Mouse (Mus musculus) heart, embryonic 14.5 days (tissue): Measurements from ENCODE around the gene Hist1h2ao. TPM values are rescaled to one million over a fixed set of nuclear protein-coding genes. Genes with fewer than 3 reads are reported as not detected.
A peak's percentile ranks its signal among the peaks of the same experiment; 100 is the strongest.
"Not testable (repeated sequence)": the region's sequence is repeated elsewhere in the genome, so short reads cannot be mapped to it uniquely, and the experiment has no call there.

Source experiments
- ATAC-seq: fragments of 200-750 bp; cut with Nextera tagmentation; 2 replicates; pipeline ENCODE4 v1.8.0; 2017; ENCODE audit warnings: low read depth, moderate TSS enrichment; ENCODE audit not compliant: insufficient number of reproducible peaks, insufficient read depth, low FRiP score
- H3K27ac ChIP-seq, 2 experiments: fragments of 200-500 bp in 1 of 2; fragments of 300-500 bp in 1 of 2; sonication (generic) in 1 of 2; replicated peaks in 1 of 2; 2 replicates each; pipeline ENCODE4 v1.5.1; 2012 to 2014; ENCODE audit warnings: low read depth in 2 of 2, low read length in 2 of 2, control low read depth in 1 of 2, mild to moderate bottlenecking in 1 of 2, mixed read lengths in 1 of 2; ENCODE audit not compliant: control insufficient read depth in 1 of 2, insufficient read depth in 1 of 2
- H3K27me3 ChIP-seq: fragments of 300-500 bp; sonication (generic); 2 replicates; pipeline ENCODE4 v1.6.1; 2014; ENCODE audit warnings: mild to moderate bottlenecking, low read length, control low read depth; ENCODE audit not compliant: control insufficient read depth, insufficient read depth
- H3K36me3 ChIP-seq: fragments of 300-500 bp; sonication (generic); 2 replicates; pipeline ENCODE4 v1.6.1; 2014; ENCODE audit warnings: mild to moderate bottlenecking, control low read depth, low read length, mixed read lengths; ENCODE audit not compliant: control insufficient read depth, insufficient read depth
- H3K4me1 ChIP-seq, 2 experiments: fragments of 200-500 bp in 1 of 2; fragments of 300-500 bp in 1 of 2; sonication (generic) in 1 of 2; 2 replicates each; pipeline ENCODE4 v1.6.1; 2012 to 2014; ENCODE audit warnings: low read length in 2 of 2, control low read depth in 1 of 2, mixed read lengths in 1 of 2; ENCODE audit not compliant: control insufficient read depth in 2 of 2, insufficient read depth in 2 of 2
- H3K4me2 ChIP-seq: fragments of 300-500 bp; sonication (generic); 2 replicates; pipeline ENCODE4 v1.6.1; 2014; ENCODE audit warnings: mild to moderate bottlenecking, low read length
- H3K4me3 ChIP-seq, 2 experiments: fragments of 200-500 bp in 1 of 2; fragments of 300-500 bp in 1 of 2; sonication (generic) in 1 of 2; 2 replicates each; pipeline ENCODE4 v1.5.1; 2012 to 2014; ENCODE audit warnings: low read length in 2 of 2, mild to moderate bottlenecking in 2 of 2, control low read depth in 1 of 2, low read depth in 1 of 2, moderate library complexity in 1 of 2; ENCODE audit not compliant: control insufficient read depth in 1 of 2, insufficient read depth in 1 of 2
- H3K9ac ChIP-seq: fragments of 300-500 bp; sonication (generic); 2 replicates; pipeline ENCODE4 v1.6.1; 2014; ENCODE audit warnings: mild to moderate bottlenecking, low read length
- H3K9me3 ChIP-seq: fragments of 300-500 bp; sonication (generic); 2 replicates; pipeline ENCODE4 v1.6.1; 2016; ENCODE audit warnings: low read length, control low read depth; ENCODE audit not compliant: control insufficient read depth
- WGBS: fragments of 180-500 bp; shearing (Covaris S2); extraction: QIAGEN DNeasy Blood & Tissue Kit; methylation state at CpG from one replicate; pipeline ENCODE4 v1.1.7; 2014; 5-methylcytosine and 5-hydroxymethylcytosine counted together
- polyA plus RNA-seq: library from polyadenylated mRNA; unstranded; fragments of >200 nt; fragmentation: Nextera tagmentation; extraction: Ambion mirVana; gene quantifications from 2 replicates; pipeline ENCODE4 v1.2.1, GENCODE M21; 2014

The Hist1h2ao gene
- polyA plus RNA-seq, 1 experiment from 2014 or later: not detected

GRCm38 (mm10) chr13:21820082-21820890 is 10.0 kb downstream of the Hist1h2ao start:
- not testable (repeated sequence) for H3K36me3 ChIP-seq, H3K9me3 ChIP-seq, H3K4me3 ChIP-seq, H3K27me3 ChIP-seq, ATAC-seq, H3K4me1 ChIP-seq, H3K4me2 ChIP-seq, H3K9ac ChIP-seq, H3K27ac ChIP-seq
- WGBS: 68% methylated on average over 4 of the region's 16 CpGs

- no peak overlapping the region for H3K9ac ChIP-seq
- no peak overlapping the region for H3K4me3 ChIP-seq
- no peaks in the 10 kb centered on the region for H3K9me3 ChIP-seq
- no peaks in the 10 kb centered on the region for H3K36me3 ChIP-seq
- H3K27me3 ChIP-seq: no peaks in the 10 kb centered on the region
- H3K4me2 ChIP-seq: no peak overlapping the region
- ATAC-seq: no peak
- WGBS: 87% methylated on average over 3 of the region's 3 CpGs
- H3K27ac ChIP-seq: no peak overlapping the region
- H3K4me1 ChIP-seq: no peaks in the 10 kb centered on the region
These were observed 18.2 kb downstream of the Hist1h2ao start for GRCm38 (mm10) chr13:21828511-21828910.

DNA sequence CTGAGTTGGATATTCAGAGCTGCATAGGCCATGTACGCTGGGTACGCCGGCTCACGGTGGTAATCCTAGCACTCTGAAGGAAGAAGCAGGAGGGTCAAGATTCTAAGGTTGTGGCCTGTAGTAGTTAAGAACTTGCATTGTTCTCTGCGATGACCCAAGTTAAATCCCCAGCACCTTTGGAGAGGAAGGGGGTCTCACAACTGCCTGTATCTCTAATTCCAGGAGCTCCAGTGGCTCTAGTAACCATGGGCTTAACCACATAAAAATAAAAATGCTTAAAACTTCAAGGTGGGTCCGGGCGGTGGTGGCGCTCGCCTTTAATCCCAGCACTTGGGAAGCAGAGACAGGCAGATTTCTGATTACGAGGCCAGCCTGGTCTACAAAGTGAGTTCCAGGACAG is 20.1 kb downstream of the Hist1h2ao start:
- Histone ChIP-seq H3K4me2 (no peak overlapping the region), H3K4me3 (no peak overlapping the region), H3K4me1 (no peaks in the 10 kb centered on the region), H3K27me3 (no peaks in the 10 kb centered on the region), H3K27ac (no peak overlapping the region), H3K36me3 (no peaks in the 10 kb centered on the region), H3K9ac (no peak overlapping the region), H3K9me3 (no peaks in the 10 kb centered on the region)
- no peak for ATAC-seq
- WGBS: 88% methylated on average over 10 of the region's 10 CpGs

DNA sequence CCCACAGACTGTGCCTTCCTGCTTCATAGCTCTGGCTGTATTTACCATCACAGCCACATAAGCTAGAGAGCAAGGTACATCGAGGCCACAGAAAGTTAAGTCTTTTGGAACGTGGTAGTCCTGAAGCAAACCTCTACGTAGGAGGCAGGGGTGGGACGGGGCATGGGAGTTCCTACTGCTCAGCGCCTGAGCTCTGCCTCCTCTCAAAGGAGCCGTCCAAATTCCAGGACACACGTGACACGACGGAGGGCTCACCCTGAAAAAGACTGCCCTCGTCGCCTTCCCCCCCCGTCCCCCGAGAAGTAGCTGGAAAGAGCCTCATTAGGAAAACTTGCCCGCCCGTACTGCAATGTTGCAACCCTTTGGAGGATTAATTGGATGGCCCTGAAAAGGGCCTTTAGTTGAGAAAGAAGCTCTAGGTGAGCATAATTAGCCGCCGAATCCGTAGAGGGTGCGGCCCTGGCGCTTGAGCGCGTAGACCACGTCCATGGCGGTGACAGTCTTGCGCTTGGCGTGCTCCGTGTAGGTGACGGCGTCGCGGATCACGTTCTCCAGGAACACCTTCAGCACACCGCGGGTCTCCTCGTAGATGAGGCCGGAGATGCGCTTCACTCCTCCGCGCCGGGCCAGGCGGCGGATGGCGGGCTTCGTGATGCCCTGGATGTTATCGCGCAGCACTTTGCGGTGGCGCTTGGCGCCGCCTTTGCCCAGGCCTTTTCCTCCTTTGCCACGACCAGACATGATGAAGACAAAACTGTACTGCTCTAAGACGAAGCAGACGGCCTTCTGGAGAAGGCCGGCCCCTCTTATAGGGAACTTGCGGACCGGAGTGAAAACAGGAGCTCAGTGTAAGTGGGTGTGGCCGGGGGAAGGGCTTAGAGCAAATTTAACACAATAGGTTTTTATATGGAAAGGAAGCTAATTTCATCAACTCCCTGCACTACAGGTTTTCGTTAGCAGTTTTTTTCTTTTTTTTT is 21.4 kb downstream of the Hist1h2ao start, which contains the start of gene Hist1h4n:
Gene Hist1h4n (minus strand): TSS at position 779 of the 977 bp plus-strand sequence.
- not testable (repeated sequence) for H3K27ac ChIP-seq, H3K36me3 ChIP-seq, H3K9ac ChIP-seq, H3K27me3 ChIP-seq, H3K9me3 ChIP-seq, H3K4me1 ChIP-seq
- WGBS: 0% methylated on average over 23 of the region's 58 CpGs
- H3K4me3 ChIP-seq: peak within 1 kb of the TSS in 1 of 2 experiments; percentile 20; a peak in 2 of 4 replicates
- peak within 1 kb of the TSS; percentile 39; the same call in 1 of the 2 replicates for H3K4me2 ChIP-seq
- ATAC-seq: peak; percentile 83

DNA sequence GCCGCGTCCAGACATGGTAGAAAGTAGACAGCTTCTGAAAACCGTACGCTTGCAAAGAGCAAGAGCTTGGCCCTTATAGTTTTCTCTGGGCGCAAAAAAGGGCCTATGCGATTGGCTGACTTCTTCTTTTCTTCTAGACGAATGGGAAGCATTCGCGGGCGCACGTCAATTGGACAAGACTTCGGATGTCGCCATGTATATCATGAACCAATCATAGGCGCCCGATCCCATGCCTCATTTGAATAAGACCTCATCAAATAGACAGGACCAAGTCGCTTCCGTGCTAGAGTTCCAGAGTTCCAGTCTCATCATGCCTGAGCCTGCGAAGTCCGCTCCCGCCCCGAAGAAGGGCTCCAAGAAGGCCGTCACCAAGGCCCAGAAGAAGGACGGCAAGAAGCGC is 23.2 kb downstream of the Hist1h2ao start, which contains the start of the genes Hist1h2ap and Hist1h2br:
Gene Hist1h2ap (minus strand): TSS at position 47 of the 400 bp plus-strand sequence.
Gene Hist1h2br (plus strand): TSS at position 283 of the 400 bp plus-strand sequence.
- ATAC-seq: peak; percentile 93
- not testable (repeated sequence) for H3K9me3 ChIP-seq, H3K9ac ChIP-seq, H3K4me2 ChIP-seq, H3K4me1 ChIP-seq, H3K36me3 ChIP-seq, H3K27ac ChIP-seq, H3K4me3 ChIP-seq, H3K27me3 ChIP-seq
- WGBS: no CpG with 5 or more reads among the region's 24 CpGs

DNA sequence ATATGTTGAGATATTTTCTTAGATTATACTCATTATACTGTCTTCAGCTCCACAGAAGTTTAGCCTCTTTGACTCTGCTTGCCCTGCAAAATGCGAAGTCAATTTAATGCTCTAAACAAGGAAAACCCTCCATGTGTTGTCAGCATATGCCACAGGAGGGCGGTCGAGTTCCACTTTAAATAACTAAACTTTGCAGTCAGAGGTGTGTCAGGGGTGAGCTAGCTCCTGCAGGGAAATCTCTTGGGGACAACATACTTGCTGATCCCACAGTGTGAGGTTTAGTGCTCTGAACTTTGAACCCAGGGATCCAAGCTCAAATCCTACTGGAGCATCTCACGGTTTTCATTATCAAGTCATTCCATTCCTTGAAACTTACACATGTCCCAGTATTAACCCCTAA is 30.2 kb downstream of the Hist1h2ao start:
- H3K4me1 ChIP-seq, H3K9me3 ChIP-seq, H3K4me2 ChIP-seq, H3K9ac ChIP-seq, H3K27me3 ChIP-seq, H3K36me3 ChIP-seq, H3K4me3 ChIP-seq, H3K27ac ChIP-seq, ATAC-seq: not testable (repeated sequence)
- no CpG with 5 or more reads among the region's 4 CpGs for WGBS

DNA sequence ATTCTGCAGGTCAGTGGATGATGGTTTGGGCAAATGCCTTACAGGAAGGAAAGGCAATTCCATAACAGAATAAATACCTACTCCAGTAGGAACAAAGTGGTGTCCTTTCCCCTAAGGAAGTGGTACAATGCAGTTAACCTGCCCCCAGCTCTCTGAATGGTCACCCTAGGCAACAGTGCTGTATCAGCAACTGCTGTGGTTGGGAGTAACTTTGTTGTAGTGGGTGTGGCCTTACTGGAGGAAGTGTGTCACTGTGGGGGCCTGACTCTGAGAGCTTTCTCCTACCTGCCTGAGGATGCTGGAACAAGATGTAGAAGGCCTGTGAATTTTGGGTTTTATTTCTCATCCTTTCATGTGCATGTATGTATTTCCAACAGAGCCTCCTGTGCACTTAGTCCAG is 36.1 kb downstream of the Hist1h2ao start:
- ATAC-seq, H3K4me1 ChIP-seq, H3K9me3 ChIP-seq, H3K36me3 ChIP-seq, H3K9ac ChIP-seq, H3K4me2 ChIP-seq, H3K4me3 ChIP-seq, H3K27me3 ChIP-seq, H3K27ac ChIP-seq: not testable (repeated sequence)
